8 mouse cellular contexts compared by ENCODE assay signal in genomic region chr2:167853411-167853821, GRCm38 (mm10).
A peak's percentile ranks its signal among the peaks of the same experiment; 100 is the strongest.
DNase-seq lines count a peak whose midpoint lies in the region.
"Had no signal": no experiment of that assay in that cellular context is flagged by ENCODE, and none has a peak within 500 bp of the region (broad histone marks: within the 10 kb centered on the region; RNA-seq: fewer than 3 reads in every experiment).

No protein-coding gene starts in this region.

- intact Hi-C loops in heart, postnatal 10 days (cut with DNase I), result no loop called here
- intact Hi-C loops in left cerebral cortex, postnatal 36 days (cut with DNase I), result no loop called here

- DNase-seq in kidney, adult 18-20 months, result peak; percentile 65
- no peak for DNase-seq in kidney, postnatal 14 days
- DNase-seq in MN1 (ENCODE audit: low spot score), result peak; percentile 24
- peak; percentile 78 for DNase-seq in adrenal gland, postnatal 10 days
- DNase-seq in heart, postnatal 10 days, result peak; percentile 72 to 74
- no peak for DNase-seq in left cerebral cortex, postnatal 36 days (ENCODE audit: low spot score in 2 of 2)
- no peak for DNase-seq in layer of hippocampus, postnatal 36 days
- DNase-seq: cerebellum, adult 11-12 months had no signal

Comparison
In these comparisons a context has a peak if more than half of its experiments do, and no peak if none do; other contexts are left out.
1. DNase-seq: peak in kidney, adult 18-20 months (single experiment), MN1 (single experiment), adrenal gland, postnatal 10 days (single experiment) and heart, postnatal 10 days (2 of 2); none in kidney, postnatal 14 days (single experiment), left cerebral cortex, postnatal 36 days (0 of 2) and layer of hippocampus, postnatal 36 days (0 of 2).